Mouse (Mus musculus): ENCODE results near the gene Ccdc63.

DNA sequence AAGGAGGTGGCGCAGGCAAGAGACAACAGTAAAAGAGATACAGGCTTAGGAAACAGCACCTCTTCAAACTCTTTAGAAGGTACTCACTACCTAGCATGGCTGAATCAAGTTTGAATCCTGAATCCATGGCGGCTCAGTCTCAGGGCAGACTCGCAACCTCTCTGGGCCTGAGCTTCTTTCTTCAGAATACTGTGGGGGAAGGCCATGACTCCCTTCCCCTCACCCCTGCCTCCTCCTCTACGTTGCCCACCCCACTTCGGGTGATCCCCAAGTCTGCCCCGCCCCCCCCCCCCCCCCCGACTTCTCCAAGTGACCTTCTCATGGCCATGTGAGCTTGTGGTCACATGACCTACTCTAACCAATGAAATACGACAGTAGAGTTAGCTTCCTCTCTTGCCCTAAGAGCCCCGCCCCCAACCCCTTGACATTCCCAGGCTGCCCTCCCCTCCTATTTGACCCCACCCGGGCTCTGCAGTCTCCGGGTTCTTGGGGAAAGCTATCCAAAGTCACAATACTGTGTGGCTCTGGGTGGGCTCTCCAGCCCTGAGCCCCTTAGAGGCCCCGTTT lies 79.8 kb downstream of the Ccdc63 start:
- no peak for TF ChIP-seq TAL1 (IDR thresholded peaks at IDR 0.05; ENCODE audit: low read length)
- TF ChIP-seq GATA1 (IDR thresholded peaks at IDR 0.05; ENCODE audit: low read length): no peak
